Mouse (Mus musculus): Measurements from ENCODE around the gene Irgm1.
"Not testable (repeated sequence)": the region's sequence is repeated elsewhere in the genome, so short reads cannot be mapped to it uniquely, and the experiment has no call there.

The Irgm1 gene

GRCm38 (mm10) chr11:48853474-48854180 is 17.9 kb downstream of the Irgm1 start:
- DNase-seq = peak; percentile 88 to 97

- no peak for DNase-seq
These were observed 18.6 kb downstream of the Irgm1 start for GRCm38 (mm10) chr11:48852624-48853473.

GRCm38 (mm10) chr11:48852190-48852589 is 19.3 kb downstream of the Irgm1 start:
- no peak for DNase-seq

GRCm38 (mm10) chr11:48851270-48851995 is 20.1 kb downstream of the Irgm1 start:
- no peak for DNase-seq

GRCm38 (mm10) chr11:48850240-48850639 is 21.2 kb downstream of the Irgm1 start:
- no peak for DNase-seq

GRCm38 (mm10) chr11:48846881-48847280 is 24.6 kb downstream of the Irgm1 start:
- no peak for DNase-seq

GRCm38 (mm10) chr11:48846362-48846761 is 25.1 kb downstream of the Irgm1 start:
- DNase-seq = not testable (repeated sequence)

- no peak for DNase-seq
These were observed 26.2 kb downstream of the Irgm1 start for GRCm38 (mm10) chr11:48845244-48845815.

GRCm38 (mm10) chr11:48844309-48844708 is 27.2 kb downstream of the Irgm1 start:
- DNase-seq = no peak

GRCm38 (mm10) chr11:48843202-48843601 is 28.3 kb downstream of the Irgm1 start:
- DNase-seq = no peak

GRCm38 (mm10) chr11:48842378-48842792 is 29.1 kb downstream of the Irgm1 start:
- DNase-seq = no peak

- DNase-seq = no peak
These were observed 30.3 kb downstream of the Irgm1 start for GRCm38 (mm10) chr11:48841213-48841612.

GRCm38 (mm10) chr11:48840805-48841204 is 30.7 kb downstream of the Irgm1 start:
- no peak for DNase-seq

GRCm38 (mm10) chr11:48838879-48839680 is 32.4 kb downstream of the Irgm1 start:
- DNase-seq = no peak

GRCm38 (mm10) chr11:48838181-48838797 is 33.2 kb downstream of the Irgm1 start:
- DNase-seq = no peak

- peak; percentile 64 to 69 for DNase-seq
These were observed 33.9 kb downstream of the Irgm1 start for GRCm38 (mm10) chr11:48837310-48838180.

GRCm38 (mm10) chr11:48836990-48837309 is 34.5 kb downstream of the Irgm1 start:
- no peak for DNase-seq

GRCm38 (mm10) chr11:48835923-48836322 is 35.6 kb downstream of the Irgm1 start:
- DNase-seq = no peak

GRCm38 (mm10) chr11:48833731-48834639 is 37.5 kb downstream of the Irgm1 start:
- peak; percentile 92 to 96 for DNase-seq

Measured in cerebellum, postnatal 36 days (tissue).